Mouse (Mus musculus): ENCODE measurements around the gene Hap1.
A peak's percentile ranks its signal among the peaks of the same experiment; 100 is the strongest.

- TF ChIP-seq POLR2A (IDR thresholded peaks at IDR 0.05; ENCODE audit: insufficient read depth, low read depth, low read length) (no peak), CTCF (IDR thresholded peaks at IDR 0.05) (peak; percentile 21; the same call in 1 of the 2 replicates), EP300 (IDR thresholded peaks at IDR 0.05; ENCODE audit: insufficient read depth, low read depth, low read length) (no peak)
These were observed 1.5 kb upstream of the Hap1 start for GRCm38 (mm10) chr11:100357408-100357807.
